Mouse (Mus musculus): ENCODE results near the gene Ccr3.
A peak's percentile ranks its signal among the peaks of the same experiment; 100 is the strongest.
"Not testable (repeated sequence)": the region's sequence is repeated elsewhere in the genome, so short reads cannot be mapped to it uniquely, and the experiment has no call there.

The Ccr3 gene

DNA sequence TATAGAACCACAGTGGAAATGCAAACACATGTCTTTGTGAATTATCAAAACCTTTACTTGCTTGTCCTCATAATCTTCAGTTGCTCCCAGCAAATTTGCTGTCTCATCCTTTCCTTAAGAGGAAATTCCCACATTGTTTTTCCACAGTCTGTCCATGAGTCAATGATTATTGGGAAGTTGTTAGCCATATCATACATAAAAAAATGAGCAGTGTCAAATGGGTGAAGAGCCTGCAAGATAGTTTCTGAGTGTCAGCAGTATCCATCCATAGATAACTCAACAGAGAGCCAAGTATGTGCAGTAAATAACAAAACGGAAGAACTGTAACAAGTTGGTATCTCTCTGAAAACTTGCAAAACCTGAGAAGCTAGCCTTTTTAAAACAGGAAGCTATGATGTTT lies at the start of gene Ccr3:
Ccr3 (plus strand) TSS at position 301 of the 400 bp plus-strand sequence.
- no peak for DNase-seq (ENCODE audit: low spot score in 2 of 2)

GRCm38 (mm10) chr9:123975630-123976029 lies 46.1 kb upstream of the Ccr3 start:
- no peak for DNase-seq (ENCODE audit: low spot score in 2 of 2)

DNA sequence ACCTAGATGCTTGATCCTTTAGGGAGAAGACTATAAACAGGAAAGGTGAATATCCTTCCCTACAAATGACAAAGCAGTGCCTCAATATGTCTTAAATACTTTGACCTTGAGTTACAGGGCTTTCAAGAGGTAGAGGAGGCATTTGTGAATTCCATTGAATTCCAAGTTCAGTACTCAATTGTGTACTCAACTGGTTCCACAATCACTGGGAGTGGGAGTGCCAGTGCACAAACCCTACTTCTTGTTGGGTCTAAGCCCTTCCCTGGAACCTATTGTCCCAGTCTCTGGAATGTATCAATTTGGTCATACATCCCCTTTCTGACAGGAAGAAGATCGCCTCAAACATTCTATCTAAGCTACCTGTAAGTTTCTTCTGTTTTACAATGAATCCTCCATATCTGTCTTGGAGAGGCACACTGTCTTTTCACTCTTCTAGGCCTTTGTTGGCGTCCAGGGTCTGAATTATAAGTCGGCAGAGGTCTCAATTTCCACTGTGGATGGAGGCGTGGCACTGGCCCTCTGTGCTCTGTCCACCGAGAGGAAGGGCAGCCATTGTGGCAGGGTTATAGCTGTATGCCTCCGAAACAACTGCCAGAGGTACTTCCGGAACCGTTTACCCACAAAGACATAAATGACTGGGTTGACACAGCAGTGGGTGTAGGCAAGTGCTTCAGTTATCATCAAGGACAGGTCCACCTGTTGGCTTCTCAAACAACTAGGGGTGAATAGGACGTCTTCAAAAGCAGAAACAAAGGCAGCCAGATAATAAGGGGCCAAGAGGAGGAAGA lies 44.7 kb upstream of the Ccr3 start:
- no peak for DNase-seq (ENCODE audit: low spot score in 2 of 2)

DNA sequence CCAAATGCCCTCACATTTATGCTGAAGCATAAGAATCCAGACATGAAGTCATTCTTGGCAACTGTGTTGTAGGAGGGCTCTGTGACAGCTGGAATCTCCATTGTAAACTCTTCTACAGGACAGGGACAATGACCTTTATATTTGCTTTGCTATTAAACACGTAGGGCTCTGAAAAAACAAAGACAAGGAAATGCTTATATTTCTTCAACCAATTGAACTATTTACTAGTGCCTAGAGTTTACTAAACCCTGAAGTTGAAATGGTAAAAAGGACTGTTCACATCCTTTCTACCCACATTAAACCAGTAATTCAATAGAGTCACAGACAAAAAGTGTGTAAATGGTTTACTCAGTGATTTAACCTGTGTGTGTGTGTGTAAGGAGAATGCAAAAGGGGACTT lies 43.5 kb upstream of the Ccr3 start, which contains the start of gene Ccr1l1:
Ccr1l1 (minus strand) TSS at position 101 of the 400 bp plus-strand sequence.
- DNase-seq (ENCODE audit: low spot score in 2 of 2) = no peak

DNA sequence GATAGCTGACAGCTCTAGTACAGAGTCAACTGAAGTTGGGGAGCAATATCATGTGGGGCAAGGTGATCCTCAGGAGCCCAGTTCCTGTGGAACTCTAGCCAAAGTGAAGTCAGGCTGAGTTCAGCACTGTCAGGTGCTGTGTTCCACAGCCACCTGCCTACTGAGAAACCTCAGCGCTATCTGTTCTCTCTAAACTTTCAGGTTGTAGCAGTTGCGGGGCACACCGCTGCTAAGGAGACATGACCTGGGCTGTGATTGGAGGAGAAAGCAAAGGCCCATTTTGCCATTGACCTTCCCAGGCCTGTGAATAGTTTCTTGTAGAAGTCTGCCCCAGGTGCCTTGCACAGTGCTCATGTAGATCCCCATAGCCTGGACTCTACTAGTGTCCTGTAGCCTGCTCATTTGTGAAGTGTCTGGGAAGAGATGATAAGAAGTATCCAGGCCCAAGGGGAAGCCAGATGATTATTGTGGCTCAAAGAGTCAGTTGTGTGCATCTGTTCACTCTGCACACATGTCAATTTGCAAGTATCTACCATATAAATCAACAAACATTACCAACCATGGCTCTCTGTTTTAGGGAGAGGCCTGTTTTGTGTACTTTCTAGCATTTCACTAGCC lies 40.8 kb upstream of the Ccr3 start:
- not testable (repeated sequence) for DNase-seq (ENCODE audit: low spot score in 2 of 2)

- DNase-seq (ENCODE audit: low spot score in 2 of 2) = no peak
Measured at GRCm38 (mm10) chr9:123981909-123982308, 39.9 kb upstream of the Ccr3 start.

DNA sequence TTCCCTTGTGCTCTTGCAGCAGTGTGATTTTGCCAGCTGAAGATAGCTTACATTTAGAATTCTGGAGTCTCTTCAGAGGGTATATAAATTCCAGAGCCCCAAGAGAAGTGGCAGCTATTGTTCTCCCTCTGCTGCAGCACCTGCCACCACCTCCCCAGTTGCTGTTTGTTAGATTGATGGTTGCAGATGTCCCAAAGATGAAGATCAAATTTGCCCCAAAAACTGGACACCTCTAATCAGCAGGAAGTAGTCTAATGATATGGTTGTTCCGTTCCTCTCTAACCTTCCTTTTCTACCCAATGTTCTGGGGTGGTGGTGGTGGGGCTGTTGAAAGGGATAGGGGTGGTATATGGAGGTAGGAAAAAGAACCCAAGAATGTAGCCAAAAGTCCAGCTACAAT lies 39.1 kb upstream of the Ccr3 start:
- no peak for DNase-seq (ENCODE audit: low spot score in 2 of 2)

GRCm38 (mm10) chr9:123984943-123985342 lies 36.8 kb upstream of the Ccr3 start:
- no peak for DNase-seq (ENCODE audit: low spot score in 2 of 2)

DNA sequence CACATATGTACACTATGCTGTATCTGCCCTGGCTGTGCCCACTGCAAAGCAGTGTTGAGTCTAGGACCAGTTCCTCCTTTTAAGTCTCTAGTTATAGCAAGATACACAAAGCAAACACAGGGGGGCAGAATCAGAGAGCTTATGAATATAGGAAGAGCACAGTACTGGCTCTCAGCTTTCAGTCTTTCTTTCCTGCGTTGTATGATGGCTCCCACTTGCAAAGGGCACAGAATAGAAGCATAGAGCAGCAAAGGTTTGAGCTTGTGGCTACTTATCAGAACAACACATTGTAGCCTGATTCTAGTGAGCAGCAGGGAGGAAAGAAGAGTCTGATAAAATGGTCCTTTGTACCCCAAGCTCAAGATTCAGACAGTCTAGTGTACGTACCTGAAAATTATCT lies 35.6 kb upstream of the Ccr3 start:
- peak in 1 of 2 experiments; percentile 26 for DNase-seq (ENCODE audit: low spot score in 2 of 2)

DNA sequence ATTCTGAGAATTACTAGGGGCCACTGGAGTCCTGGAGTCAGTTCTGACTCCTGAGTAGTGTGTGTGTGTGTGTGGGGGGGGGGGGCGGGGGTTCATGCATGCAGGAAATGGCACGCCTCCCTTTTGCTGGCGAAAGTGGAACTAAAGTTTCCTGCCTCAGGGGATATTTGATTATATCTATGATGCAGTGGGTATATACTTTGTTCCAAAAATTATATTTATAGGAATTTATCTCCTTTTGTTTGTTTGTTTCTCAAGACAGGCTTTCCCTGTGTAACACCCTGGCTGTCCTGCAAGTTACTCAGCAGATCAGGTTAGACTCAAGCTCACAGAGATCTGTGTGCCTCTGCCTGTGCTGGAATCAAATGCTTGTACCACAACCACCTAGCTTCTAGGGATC lies 32.1 kb upstream of the Ccr3 start:
- no peak for DNase-seq (ENCODE audit: low spot score in 2 of 2)

- no peak for DNase-seq (ENCODE audit: low spot score in 2 of 2)
Measured at GRCm38 (mm10) chr9:123991312-123991906, 30.4 kb upstream of the Ccr3 start.

DNA sequence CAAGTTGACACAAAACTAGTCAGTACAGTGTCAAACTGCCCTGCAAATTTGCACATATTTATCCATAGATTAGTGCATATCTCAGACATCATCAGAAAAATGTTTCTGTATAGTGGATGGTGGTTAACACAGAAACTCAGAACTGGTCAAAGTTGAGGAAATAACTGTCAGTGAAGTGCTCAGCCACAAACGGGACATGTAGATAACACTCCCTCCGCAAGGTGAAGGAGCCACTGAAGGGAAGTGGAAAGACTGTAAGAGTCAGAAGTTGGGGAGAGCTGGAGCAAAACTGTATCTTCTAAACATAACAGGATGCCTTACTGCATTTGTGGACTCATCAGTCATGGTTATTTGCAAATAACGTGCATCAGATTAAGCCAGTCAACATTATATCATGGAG lies 24.1 kb upstream of the Ccr3 start:
- DNase-seq (ENCODE audit: low spot score in 2 of 2) = no peak

DNA sequence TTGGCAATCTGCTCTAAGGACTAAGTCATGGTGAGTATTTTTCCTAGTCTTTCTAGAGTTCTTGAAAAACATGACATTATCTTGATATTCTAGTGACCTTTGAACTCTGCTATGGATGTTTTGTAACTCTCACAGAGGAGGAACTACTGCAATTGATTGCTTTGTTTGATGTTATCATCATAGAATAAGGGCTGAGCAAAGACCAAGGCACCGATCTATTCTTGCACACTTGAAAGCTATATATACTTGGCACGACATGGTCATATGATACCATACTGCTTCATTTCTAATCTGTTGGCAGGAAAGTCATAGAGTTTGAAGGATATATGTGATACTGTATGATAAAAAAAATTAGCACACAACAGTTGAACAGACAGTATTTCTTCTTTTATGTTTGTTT lies 22.0 kb upstream of the Ccr3 start:
- DNase-seq (ENCODE audit: low spot score in 2 of 2) = no peak

DNA sequence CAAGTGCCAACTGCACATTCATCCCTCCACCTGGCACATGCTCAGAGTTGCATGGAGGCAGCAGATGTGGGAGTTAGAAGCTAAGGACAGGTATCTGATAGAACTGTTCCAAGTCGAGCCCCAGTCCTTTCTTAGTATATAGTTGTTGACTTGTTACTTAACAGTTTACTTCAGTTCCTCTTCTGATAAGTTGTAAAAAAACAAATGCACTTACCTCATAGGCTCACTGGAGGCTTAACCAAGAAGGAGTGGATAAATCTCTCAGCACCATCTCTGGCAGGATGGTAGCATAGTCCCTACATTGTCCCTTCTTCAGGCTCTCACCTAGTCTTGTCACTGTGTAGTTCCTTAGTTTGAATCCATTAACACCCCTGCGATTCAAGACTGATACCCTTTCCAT lies 9.1 kb upstream of the Ccr3 start:
- no peak for DNase-seq (ENCODE audit: low spot score in 2 of 2)

DNA sequence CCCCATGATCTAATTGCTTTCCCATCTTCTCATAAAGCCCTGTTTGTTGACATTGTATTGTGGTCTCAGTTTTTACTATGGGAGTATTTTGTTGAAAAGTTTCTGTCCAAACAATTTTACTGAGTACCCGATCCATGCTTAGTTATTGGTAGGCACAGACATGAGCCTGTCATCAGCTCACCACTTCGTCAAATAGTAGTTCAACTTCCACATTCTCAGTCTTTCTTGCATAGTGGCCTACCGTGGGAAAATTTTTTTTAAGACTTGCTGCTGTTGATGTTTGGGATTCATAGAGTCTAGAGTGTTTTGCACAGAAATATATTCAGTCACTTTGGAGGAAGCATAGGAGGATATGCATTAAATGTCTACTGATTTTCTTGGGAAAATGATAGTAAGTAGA lies 8.5 kb upstream of the Ccr3 start:
- DNase-seq (ENCODE audit: low spot score in 2 of 2) = no peak

GRCm38 (mm10) chr9:124014985-124015652 lies 6.7 kb upstream of the Ccr3 start:
- no peak for DNase-seq (ENCODE audit: low spot score in 2 of 2)

DNA sequence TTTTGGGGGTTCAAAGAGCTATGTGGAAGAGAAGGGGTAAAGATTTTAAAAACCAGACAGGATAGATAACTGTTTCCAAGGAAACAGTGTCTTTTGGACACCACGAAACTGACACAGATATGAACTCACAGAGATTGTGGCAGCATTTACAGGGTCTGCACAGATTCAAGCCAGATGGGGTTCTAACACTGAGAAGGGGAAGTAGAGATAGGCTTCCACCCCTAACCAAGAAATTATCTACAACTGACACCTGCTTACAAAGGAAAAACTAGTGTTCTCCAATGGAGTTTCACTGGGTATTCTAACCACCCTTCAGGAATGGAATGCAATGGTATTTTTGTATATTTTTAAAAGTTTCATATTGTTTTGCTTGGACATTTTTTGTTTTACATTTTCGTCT lies 5.7 kb upstream of the Ccr3 start:
- no peak for DNase-seq (ENCODE audit: low spot score in 2 of 2)

GRCm38 (mm10) chr9:124019887-124020286 lies 1.9 kb upstream of the Ccr3 start:
- DNase-seq (ENCODE audit: low spot score in 2 of 2) = no peak

GRCm38 (mm10) chr9:124033345-124033744 lies 11.6 kb downstream of the Ccr3 start:
- peak in 1 of 2 experiments; percentile 11 for DNase-seq (ENCODE audit: low spot score in 2 of 2)

DNA sequence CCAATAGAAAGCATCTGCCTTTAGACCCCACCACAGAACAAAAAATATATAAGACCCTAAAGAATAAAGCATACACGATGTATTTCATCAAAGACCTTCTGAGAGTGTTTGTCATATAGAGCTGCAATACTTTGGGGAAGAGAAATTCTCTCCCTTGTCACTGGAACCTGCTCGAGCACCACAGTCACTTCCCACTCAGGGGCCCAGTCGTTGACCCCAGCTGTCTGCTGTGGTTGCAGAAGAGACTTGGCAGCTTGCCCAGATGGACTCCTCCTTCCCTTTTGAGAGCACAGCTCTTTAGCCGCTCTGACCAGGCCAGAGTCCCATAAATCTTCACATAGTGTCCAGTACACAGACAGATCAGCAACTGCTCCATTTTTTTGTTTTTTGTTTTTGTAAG lies 15.9 kb downstream of the Ccr3 start:
- peak in 1 of 2 experiments; percentile 6 for DNase-seq (ENCODE audit: low spot score in 2 of 2)

DNA sequence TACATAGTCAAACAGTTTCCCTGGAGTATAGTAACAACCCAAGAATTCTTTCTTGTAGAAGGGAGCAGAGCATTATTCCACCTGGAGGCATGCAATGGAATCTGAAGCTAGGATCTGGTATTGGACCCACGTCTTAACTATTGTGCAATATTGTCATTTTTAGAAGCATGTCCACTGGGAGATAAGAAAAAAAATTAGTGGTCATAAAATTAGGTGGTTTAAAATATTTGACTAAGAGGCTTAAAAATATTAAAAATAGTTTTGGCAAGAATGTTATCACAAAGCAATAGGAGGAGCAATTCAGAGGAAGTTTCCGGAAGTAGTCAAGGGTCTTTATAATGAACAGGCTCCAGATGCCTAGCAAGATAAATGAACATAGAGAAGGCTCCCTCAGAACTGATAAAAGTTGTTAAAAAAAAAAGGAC lies 16.4 kb downstream of the Ccr3 start:
- no peak for DNase-seq (ENCODE audit: low spot score in 2 of 2)

- no peak for DNase-seq (ENCODE audit: low spot score in 2 of 2)
Measured at GRCm38 (mm10) chr9:124038949-124039348, 17.2 kb downstream of the Ccr3 start.
